Mouse (Mus musculus) olfactory bulb, adult 2 months (tissue): ENCODE measurements around the gene Gm5415.

Experiments
- CTCF ChIP-seq: fragments of 200-500 bp; IDR thresholded peaks from 2 replicates; pipeline ENCODE4 v1.5.1; 2012; ENCODE audit warnings: low read depth, mild to moderate bottlenecking, low read length, moderate library complexity; ENCODE audit not compliant: insufficient read depth
- POLR2A ChIP-seq: fragments of 200-500 bp; IDR thresholded peaks from 2 replicates; pipeline ENCODE4 v1.6.1; 2012; ENCODE audit warnings: mild to moderate bottlenecking, low read depth, low read length, moderate library complexity; ENCODE audit not compliant: insufficient read depth

GRCm38 (mm10) chr1:32553925-32554324 is 6.8 kb upstream of the Gm5415 start:
- TF ChIP-seq POLR2A (no peak), CTCF (no peak)
